Mouse (Mus musculus) cortical plate, adult 2 months (tissue): ENCODE data around the gene Pla2g4d.

Experiments
- CTCF ChIP-seq: fragments of 200-500 bp; IDR thresholded peaks from 2 replicates; pipeline ENCODE4 v1.5.1; 2011; ENCODE audit warnings: mild to moderate bottlenecking, control low read depth, low read length; ENCODE audit not compliant: insufficient read depth; ENCODE audit errors: extremely low read depth
- POLR2A ChIP-seq: fragments of 200-500 bp; IDR thresholded peaks from 2 replicates; pipeline ENCODE4 v1.6.1; 2011; ENCODE audit warnings: mild to moderate bottlenecking, low read length, control low read depth; ENCODE audit not compliant: insufficient read depth; ENCODE audit errors: extremely low read depth

- TF ChIP-seq POLR2A, result no peak
- no peak for TF ChIP-seq CTCF
These were observed 24.1 kb downstream of the Pla2g4d start for GRCm38 (mm10) chr2:120264858-120265257.
